Mouse (Mus musculus) urinary bladder, postnatal 25 days (tissue): ENCODE results near the gene Tymp.

ENCODE experiments used
- DNase-seq: peaks from one replicate; pipeline ENCODE4 v3.0.0; 2022; ENCODE audit warnings: low spot score

Gene Tymp

DNA sequence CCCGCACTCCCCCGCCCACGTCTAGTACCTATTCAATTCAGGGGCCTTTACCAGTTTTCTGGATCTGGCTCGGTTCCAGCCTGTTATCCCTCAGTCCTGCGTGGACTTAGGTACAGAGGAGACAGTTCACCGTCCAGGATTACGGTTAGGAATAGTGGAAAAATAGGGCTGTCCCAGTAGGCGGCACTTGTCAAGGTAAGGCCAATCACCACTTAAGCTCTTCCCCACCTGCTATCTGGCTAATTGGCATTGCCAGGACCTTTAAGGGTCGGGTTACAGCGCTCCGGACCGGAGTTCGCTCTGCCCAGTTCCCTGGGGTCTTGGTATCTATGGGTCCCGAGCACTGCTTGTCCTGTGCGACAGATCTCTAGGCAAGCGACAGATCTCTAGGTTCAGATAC lies at the start of gene Tymp:
TSS of gene Tymp (minus strand) at position 83 of the 400 bp plus-strand sequence.
- DNase-seq: no peak

GRCm38 (mm10) chr15:89425711-89426121 lies 48.9 kb upstream of the Tymp start, which contains the start of gene Cpt1b:
Cpt1b (minus strand) TSS chr15:89425863.
- DNase-seq: no peak

- no peak for DNase-seq
Observed at GRCm38 (mm10) chr15:89424621-89425020, 47.8 kb upstream of the Tymp start.

DNA sequence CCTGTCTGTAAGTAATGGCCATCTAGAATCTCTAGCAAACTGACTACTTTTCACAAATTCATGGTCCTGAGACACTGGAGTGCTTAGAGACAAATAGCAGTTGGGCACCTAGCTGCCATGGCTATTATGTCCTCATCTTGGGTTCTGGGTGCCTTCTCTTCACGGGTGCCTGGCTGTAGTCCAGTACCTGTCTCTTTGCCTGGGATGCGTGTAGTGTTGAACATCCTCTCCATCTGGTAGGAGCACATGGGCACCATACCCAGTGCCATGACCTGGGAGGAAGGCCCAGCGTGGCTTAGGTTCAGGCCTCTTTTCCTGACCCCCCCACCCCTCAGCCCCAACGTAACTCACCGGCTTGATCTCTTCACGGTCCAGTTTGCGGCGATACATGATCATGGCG lies 45.1 kb upstream of the Tymp start:
- DNase-seq: no peak

- DNase-seq: no peak
Observed at GRCm38 (mm10) chr15:89415282-89415681, 38.4 kb upstream of the Tymp start.

- DNase-seq: no peak
Observed at GRCm38 (mm10) chr15:89410118-89410517, 33.3 kb upstream of the Tymp start, which contains the start of gene Syce3. Syce3 (minus strand) TSS chr15:89410503.

DNA sequence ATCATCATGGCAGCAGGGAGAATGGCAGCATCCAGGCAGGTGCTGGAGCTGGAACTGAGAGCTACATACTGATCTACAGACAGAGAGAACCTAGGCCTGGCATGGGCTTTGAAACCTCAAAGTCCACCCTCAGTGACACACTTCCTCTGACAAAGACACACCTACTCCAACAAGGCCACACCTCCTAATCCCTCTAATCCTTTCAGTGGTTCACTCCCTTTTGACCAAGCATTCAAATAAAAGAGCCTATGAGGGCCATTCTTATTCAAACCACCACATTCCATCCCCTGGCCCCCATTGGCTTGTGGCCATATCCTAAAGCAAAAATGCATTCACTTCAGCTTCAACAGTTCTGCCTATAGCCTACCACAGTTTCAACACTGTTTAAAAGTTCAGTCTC lies 29.9 kb upstream of the Tymp start:
- DNase-seq: no peak

DNA sequence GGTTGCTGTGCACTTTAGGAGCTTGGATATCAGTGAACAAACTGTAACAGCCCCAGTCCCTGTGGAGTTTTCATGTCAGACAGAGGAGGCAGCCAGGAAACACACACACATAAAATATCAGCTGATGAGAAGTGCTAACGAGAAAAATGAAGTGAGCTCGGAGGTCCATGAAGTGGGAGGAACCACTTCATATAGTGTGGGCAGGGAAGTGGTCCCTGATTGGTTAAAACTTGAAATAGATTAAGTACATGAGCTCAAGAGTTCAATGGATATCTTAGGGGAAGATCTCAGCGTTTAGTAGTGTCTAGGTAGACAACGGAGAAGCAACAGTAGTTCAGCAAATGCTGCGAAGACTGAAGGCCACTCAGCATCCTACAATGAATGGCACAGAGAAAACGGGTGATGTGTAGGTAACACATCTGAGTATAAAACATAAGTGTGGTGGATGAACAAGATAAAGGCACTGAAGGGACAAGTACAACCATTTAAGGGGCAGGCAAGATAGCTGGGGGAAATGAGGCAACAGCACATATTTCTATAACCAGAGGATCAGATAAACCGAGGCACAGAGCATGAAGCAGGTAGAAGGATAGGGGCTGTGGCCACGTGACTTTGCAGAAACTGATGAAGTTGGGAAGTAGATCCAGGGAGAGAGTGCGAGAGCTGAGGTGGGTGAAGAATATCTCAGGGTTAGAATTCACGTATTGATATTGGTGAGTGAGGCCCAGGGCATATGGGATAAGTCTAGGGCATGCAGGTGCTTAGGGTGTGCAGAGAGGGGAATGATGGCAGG lies 28.2 kb upstream of the Tymp start:
- no peak for DNase-seq

DNA sequence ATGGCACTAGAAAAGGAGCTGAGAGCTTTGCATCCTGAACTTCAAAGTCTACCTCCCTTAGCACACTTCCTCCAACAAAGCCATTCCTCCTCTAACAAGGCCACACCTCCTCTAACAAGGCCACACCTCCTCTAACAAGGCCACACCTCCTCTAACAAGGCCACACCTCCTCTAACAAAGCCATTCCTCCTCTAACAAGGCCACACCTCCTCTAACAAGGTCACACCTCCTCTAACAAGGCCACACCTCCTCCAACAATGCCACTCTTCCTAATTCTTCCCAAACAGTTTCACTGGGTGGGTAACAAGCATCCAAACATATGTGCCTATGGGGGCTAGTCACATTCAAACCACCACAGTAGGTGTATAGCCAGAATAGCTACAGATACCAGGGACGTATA lies 25.6 kb upstream of the Tymp start:
- DNase-seq: no peak

GRCm38 (mm10) chr15:89399716-89400115 lies 22.9 kb upstream of the Tymp start:
- DNase-seq: no peak

DNA sequence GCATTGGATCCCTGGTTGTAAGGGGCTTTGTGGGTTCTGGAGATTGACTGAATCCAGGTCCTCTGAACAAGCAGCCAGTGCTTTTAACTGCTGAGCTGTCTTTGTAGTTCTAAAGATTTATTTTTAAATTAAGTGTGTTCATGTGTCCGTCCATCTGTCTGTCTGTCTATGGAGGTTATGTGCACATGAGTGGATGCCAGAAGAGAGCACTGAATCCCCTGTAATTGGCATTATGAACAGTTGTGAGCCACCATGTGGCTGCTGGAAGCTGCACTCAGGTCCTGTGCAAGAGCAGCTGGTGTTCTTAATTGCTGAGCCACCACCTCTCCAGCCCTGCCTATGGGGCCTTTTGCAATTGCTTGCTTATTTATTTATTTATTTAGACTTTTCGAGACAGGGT lies 21.3 kb upstream of the Tymp start:
- no peak for DNase-seq

GRCm38 (mm10) chr15:89396883-89397282 lies 20.0 kb upstream of the Tymp start:
- DNase-seq: no peak

DNA sequence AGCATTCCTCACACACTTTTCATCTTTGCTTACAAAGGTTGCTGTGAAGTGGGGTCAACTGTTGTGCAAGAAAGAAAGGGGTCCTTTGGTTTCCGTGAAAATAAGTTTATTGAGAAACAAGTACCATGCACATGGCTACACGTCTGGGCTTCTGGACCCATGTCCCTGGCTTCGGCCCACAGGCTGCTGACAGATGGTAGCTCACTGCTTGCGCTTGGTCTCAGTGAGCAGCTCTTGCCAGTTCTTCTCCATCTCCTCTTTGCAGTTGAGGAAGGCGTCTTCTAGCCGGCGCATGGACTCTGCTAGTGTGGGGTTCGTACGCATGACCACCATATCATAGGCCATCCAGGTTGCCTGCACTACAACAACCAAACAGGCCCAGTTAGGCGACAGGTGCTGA lies 13.2 kb upstream of the Tymp start:
- no peak for DNase-seq

- no peak for DNase-seq
Observed at GRCm38 (mm10) chr15:89387127-89387526, 10.3 kb upstream of the Tymp start.

- DNase-seq: no peak
Observed at GRCm38 (mm10) chr15:89384617-89385016, 7.8 kb upstream of the Tymp start, which contains the start of gene Klhdc7b. Klhdc7b (plus strand) TSS chr15:89384917.

DNA sequence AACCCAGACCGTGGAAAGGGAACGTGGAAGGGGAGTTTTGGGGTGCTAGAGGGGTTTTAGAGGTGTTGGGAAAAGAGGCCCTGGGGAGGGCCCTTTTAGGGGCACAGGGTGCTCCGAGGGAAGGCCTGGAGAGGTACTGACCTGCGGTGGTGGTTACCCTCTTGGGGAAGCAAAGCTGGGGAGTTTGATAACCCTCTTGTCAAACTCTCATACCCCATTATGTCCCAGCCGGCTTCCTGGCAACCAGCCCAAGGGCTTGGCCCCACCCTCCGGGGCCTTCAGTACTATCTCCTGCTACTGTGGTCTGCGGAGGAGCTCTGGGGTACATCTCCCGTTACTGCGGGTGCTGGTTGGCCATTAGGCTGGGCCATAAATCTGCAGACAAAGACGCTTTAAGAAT lies 2.6 kb upstream of the Tymp start:
- DNase-seq: no peak

DNA sequence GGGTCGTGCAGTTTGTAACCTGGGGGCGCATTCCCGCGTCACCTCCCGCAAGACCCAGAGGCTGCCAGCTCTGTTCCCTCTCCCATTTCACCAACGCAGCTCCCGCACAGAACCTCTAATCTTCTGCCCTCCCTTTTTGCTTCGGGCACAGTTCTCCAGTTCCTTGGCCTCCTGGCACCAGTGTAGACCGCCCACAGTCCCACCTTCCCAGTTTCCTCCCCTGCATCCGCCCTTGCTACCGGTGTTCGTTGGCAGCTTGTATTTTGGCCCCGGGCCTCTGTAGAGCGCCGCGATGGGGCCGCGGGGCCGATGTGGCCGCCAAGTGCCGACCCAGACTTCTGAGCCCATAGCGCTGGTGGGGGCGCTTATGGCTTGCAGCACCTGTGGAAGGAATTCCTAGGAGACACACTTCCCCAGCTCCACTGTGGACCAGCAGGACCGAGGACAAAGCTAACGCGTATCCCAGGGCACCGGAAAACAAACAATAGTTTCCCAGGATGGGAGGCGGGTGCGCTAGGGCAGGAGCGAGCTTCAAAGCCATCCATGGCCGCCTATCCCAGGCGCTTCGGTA lies 2.1 kb upstream of the Tymp start, which contains the start of gene Odf3b:
TSS of gene Odf3b (minus strand) at position 452 of the 571 bp plus-strand sequence.
- DNase-seq: no peak

DNA sequence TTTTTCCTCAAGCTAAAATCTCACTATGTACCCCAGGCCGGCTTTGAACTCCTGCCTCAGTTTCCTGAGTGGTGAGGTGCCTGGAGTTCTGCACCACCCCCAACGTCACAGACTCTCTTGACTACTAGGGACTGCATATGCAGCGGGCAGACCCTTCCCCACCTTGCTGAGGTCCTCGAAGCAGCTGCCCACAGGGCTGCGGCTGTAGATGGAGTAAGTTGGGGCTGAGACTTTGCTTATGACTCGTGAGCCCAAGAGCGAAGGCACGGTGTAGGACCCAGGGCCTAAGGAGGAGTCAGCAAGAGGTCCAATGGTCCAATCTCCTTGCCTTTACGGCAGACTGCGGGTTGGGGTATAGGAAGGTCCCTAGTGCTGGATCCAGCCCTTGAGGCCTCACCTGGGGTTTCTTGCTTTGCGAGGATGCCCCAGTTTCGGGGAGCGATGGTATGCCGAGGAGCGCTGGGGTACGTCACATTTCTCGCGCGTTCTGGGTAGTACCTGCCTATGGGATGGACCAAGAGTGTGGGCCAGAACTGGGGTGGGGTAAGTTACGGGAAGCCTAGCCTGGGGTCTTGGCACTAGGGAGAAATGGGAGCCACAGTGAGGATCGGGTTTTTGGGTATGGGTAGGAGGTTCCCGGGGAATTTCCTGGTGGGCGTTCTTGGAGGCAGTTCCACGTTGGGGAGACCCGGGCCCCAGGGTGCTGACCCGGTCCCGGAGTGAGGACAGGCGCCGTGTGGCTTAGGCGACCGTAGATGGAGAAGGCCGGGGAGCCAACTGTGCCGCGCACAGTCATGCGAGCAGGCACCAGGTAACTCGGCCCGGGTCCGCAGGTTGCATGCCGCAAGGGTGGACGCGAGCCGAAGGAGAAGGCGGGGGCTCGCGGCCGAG lies 1.3 kb upstream of the Tymp start:
- DNase-seq: no peak

DNA sequence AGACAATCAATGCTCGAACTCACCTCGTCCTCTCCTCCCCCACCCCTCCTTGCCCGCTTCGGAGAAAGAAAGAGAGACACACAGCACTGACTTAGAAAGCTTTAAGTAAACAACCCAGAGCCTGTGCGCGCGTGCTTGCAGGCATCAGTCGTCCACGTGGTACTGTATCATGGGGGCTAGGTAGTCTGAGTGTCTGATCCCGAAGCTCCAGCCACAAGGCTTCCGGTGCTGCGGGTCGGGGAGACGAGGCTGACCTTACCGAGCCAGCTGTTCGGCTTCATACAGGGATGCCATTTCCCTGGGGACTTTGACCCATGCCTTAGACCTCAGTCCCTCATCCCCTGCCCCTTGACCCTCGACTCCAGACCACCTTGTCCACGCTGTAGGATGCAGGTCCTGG lies 523 bp upstream of the Tymp start:
- no peak for DNase-seq

DNA sequence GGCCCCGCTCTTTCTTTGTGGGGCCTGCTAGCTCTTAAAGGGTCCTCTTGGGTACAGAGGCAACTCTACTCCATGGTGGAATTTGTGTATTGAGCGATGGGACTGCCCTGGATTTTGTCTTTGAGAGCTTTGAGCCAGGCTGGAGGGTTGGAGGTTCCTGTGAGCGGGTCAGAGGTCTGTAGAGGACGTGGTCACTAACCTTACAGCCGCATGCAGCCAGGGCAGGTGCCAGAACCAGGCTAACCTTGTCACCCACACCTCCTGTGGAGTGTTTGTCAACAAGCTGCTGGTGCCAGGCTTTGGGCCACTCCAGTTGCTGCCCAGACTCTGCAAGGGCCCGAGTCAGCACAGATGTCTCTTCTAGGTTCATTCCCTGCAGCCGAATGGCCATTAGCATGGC lies 799 bp downstream of the Tymp start:
- no peak for DNase-seq

GRCm38 (mm10) chr15:89374801-89375534 lies 1.9 kb downstream of the Tymp start:
- DNase-seq: no peak

GRCm38 (mm10) chr15:89374340-89374739 lies 2.5 kb downstream of the Tymp start:
- DNase-seq: no peak
